Mouse (Mus musculus) lung, embryonic 14.5 days (tissue): ENCODE results near the gene Gm15085. TPM values are rescaled to one million over a fixed set of nuclear protein-coding genes. Genes with fewer than 3 reads are reported as not detected.
"Not testable (repeated sequence)": the region's sequence is repeated elsewhere in the genome, so short reads cannot be mapped to it uniquely, and the experiment has no call there.

Experiments used
- ATAC-seq: fragments of 200-750 bp; cut with Nextera tagmentation; 2 replicates; pipeline ENCODE4 v1.8.0; 2017; ENCODE audit warnings: mild to moderate bottlenecking, moderate TSS enrichment, moderate library complexity; ENCODE audit not compliant: insufficient read depth
- DNase-seq: peaks from one replicate; pipeline ENCODE4 v3.0.0-alpha.2; 2015
- H3K27ac ChIP-seq: fragments of 300-500 bp; sonication (generic); 2 replicates; pipeline ENCODE4 v1.5.1; 2014; ENCODE audit warnings: low read depth, mild to moderate bottlenecking, moderate library complexity
- H3K27me3 ChIP-seq: fragments of 300-500 bp; sonication (generic); 2 replicates; pipeline ENCODE4 v1.6.1; 2014; ENCODE audit warnings: low read length, control low read depth; ENCODE audit not compliant: insufficient read depth
- H3K36me3 ChIP-seq: fragments of 300-500 bp; sonication (generic); 2 replicates; pipeline ENCODE4 v1.6.1; 2014; ENCODE audit warnings: control low read depth; ENCODE audit not compliant: insufficient read depth
- H3K4me1 ChIP-seq: fragments of 300-500 bp; sonication (generic); 2 replicates; pipeline ENCODE4 v1.6.1; 2014; ENCODE audit warnings: antibody characterized with exemption, control low read depth; ENCODE audit not compliant: insufficient read depth
- H3K4me2 ChIP-seq: fragments of 300-500 bp; sonication (generic); 2 replicates; pipeline ENCODE4 v1.6.1; 2014; ENCODE audit warnings: mild to moderate bottlenecking
- H3K4me3 ChIP-seq: fragments of 300-500 bp; sonication (generic); 2 replicates; pipeline ENCODE4 v1.5.1; 2014; ENCODE audit warnings: low read depth, low read length
- H3K9ac ChIP-seq: fragments of 300-500 bp; sonication (generic); 2 replicates; pipeline ENCODE4 v1.6.1; 2014
- H3K9me3 ChIP-seq: fragments of 300-500 bp; sonication (generic); 2 replicates; pipeline ENCODE4 v1.6.1; 2016; ENCODE audit warnings: low read depth, low read length, control low read depth
- WGBS: fragments of 180-500 bp; shearing (Covaris S2); extraction: QIAGEN DNeasy Blood & Tissue Kit; methylation state at CpG from one replicate; pipeline ENCODE4 v1.1.7; 2014; 5-methylcytosine and 5-hydroxymethylcytosine counted together
- polyA plus RNA-seq: library from polyadenylated mRNA; unstranded; fragments of >200 nt; fragmentation: Nextera tagmentation; extraction: Ambion mirVana; gene quantifications from 2 replicates; pipeline ENCODE4 v1.2.1, GENCODE M21; 2014

The Gm15085 gene
- not detected in 2 replicates for polyA plus RNA-seq

GRCm38 (mm10) chrX:149447317-149447716 lies at the start of gene Gm15085:
Gm15085 (plus strand) TSS chrX:149447617.
- no CpG with 5 or more reads among the region's 6 CpGs for WGBS
- not testable (repeated sequence) for H3K27ac ChIP-seq, DNase-seq, ATAC-seq, H3K9ac ChIP-seq, H3K4me1 ChIP-seq, H3K4me3 ChIP-seq, H3K36me3 ChIP-seq, H3K4me2 ChIP-seq, H3K9me3 ChIP-seq, H3K27me3 ChIP-seq

Other genes starting within 250 kb of the Gm15085 start
- gene Gm15093, start 175.2 kb upstream of the Gm15085 start, polyA plus RNA-seq = not detected in 2 replicates
- gene Gm10439, start 147.0 kb downstream of the Gm15085 start, polyA plus RNA-seq = not detected in 2 replicates